Mouse (Mus musculus) layer of hippocampus, adult 9-11 months (tissue): Measurements from ENCODE around the gene Hid1.

Source experiments
- DNase-seq: peaks from one replicate; pipeline ENCODE4 v3.0.0; 2022

Hid1 gene

DNA sequence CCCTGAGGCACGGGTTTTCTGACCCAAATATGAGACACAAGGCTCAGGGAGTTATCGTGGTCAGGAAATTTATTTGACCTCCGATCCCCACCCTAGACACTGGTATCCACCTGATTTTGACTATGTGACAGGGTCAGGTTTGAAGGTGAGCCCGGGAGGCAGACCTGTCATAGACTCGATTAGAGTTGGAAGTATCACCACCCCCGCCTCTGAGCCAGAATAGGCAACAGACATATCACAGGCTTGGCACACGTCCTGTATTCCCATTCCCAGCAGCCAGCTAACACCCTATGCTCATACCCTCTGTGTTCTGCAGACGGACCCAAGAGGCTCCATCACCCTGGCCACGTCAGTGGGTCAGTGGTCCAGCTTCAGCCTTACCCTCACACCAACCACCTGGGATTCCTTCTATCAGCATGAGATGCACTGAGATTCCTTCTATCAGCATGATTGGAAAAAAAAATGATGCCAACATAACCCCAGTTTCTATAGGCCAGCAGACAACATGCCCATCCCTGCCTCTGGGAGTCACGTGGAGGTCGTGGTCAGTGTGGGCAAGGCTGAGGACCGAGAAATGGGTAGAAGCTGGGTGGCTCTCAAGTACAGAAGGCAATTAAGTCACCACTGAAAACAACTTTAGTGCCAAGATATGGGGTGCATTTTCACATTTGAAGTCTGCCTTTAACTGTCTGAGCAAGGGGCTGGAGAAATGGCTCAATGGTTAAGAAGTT lies 7.3 kb upstream of the Hid1 start:
- peak; percentile 80 for DNase-seq

DNA sequence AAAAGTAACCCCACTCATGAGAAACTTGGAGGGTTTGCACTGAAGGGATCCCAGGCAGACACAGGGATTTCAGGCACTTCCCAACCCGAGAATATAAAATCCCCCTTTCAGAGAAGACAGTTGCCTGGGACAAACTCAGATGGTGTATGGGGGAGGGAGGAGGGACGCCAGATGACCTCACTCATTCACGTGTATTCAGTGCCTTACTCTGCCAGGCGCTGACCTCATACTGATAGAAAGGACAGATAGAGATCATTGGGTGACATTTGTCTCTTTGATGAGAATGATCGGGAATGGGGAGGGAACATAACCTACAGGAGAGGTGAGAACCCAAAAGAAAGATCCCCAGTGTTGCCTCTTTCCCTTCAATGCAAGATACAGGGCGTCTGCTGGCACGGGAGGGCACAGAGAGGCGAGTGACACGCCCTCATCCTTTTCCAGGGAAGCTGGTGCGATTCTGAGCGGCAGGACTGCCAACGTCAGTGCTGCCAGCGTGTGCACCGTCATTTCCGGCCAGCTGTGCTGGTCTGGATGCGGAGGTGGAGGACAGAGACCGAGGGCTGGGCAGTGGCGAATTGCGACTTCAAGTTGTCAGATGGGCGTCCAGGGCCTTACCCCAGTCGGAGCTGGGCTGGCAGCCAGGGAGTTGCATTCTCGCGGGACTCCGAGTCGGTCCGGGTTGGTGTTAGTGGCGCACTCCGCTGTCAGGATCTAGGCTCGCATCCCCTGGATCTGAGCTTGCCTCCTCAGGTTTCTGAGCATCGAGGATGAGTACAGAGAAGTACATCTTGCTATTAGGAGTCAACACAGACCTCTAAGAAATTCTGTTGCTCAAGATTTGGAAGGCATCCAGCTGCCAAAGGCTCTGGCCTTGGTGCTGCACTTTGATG lies 6.5 kb upstream of the Hid1 start:
- peak; percentile 87 for DNase-seq

DNA sequence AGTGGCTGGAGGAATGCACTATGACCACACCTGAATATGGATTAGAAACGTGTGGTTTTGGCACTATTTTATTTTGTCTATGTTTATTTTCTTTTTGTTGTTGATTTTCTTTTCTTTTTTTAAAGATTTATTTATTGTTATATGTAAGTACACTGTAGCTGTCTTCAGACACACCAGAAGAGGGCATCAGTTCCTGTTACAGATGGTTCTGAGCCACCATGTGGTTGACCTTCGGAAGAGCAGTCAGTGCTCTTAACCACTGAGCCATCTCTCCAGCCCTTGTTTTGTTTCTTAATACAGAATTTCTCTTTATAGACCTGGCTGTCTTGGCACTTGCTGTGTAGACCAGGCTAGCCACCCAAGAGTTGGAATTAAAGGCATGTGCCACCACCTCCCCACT lies 5.2 kb upstream of the Hid1 start:
- no peak for DNase-seq

DNA sequence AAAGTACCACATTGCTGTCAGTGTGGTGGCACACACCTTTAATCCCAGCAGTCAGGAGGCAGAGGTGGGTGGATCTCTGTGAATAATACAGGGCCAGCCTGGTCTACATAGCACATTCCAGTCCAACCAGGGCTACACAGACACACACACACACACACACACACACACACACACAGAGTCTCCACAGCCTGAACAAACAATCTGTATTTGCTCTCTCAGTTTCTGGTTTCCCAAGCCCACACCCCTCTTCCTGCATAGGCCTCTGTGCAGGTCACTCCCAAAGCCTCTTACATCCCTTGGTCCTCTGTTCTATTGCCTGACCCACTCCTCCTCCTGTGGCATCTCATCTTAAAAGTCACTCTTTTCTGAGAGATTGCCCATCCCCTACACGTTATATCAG lies 4.5 kb upstream of the Hid1 start:
- no peak for DNase-seq

DNA sequence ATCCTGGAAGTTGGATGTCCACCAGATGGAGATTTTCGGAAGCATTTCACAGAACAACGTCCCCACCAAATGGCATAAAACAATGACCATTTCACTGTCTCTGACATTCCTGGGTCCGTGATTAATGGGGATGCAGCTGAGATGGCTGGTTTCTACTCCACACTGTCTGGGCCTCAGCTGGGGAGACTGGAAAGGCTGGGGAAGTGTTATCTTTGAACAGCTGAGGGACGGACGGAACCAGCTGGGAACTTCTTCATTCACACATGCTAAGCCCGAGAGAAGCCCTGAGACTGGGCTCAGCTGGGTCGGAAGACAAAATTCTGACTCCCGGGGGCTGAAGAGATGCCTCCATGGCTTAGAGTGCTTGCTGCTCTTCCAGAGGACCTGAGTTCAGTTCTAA lies 3.8 kb upstream of the Hid1 start:
- DNase-seq = no peak

DNA sequence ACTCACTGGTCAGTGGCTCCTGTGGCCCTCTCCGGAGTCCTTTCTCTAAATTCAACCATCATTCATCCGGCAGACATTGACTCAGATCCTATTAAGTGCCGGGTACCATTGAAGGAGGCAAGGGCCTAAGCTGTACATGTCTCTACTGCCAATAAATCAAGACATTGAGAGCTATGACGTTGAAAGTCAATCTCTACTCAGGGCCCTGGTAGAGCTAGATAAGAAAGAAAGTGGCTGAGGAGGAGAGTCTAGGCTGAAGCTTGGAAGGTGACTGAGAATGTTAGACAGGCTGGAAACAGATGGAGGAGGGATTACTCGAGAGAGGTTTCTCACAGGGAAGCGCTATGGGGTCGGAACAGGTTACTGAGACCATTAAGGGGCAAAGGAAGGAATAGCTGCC lies 2.8 kb upstream of the Hid1 start:
- no peak for DNase-seq

DNA sequence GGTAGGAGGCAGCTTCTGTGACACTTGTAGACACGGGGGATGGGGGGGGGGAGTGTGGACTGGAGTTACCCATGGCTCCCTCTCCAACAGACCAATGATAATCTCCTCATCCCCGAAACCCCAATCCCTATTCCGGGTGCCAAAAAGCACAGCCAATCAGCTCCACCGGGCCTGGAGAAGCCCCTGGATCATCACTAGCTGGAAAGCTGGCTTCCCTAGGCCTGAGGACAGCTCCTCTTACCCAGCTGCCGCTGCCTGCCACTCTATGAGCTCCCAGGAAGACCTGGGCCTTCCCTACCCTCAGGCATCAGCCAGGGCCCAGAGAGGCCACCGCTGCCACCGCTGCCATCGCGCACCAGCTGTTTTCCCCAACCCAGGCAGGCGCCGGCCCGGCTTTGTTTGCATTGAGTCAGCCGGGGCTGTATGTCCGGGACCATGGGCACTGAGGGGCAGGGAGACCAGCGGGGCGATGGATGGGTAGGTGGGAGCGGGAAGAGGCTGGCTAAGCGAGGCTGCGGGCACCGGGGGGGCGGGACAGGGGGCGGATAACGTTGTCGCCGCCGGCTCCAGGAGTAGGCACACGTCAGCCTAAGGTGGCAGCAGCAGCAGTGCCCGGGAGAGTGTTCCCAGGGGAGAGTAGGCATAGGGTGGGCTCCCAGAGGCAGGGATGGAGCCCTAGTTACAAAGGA lies 706 bp downstream of the Hid1 start:
- peak; percentile 77 for DNase-seq

DNA sequence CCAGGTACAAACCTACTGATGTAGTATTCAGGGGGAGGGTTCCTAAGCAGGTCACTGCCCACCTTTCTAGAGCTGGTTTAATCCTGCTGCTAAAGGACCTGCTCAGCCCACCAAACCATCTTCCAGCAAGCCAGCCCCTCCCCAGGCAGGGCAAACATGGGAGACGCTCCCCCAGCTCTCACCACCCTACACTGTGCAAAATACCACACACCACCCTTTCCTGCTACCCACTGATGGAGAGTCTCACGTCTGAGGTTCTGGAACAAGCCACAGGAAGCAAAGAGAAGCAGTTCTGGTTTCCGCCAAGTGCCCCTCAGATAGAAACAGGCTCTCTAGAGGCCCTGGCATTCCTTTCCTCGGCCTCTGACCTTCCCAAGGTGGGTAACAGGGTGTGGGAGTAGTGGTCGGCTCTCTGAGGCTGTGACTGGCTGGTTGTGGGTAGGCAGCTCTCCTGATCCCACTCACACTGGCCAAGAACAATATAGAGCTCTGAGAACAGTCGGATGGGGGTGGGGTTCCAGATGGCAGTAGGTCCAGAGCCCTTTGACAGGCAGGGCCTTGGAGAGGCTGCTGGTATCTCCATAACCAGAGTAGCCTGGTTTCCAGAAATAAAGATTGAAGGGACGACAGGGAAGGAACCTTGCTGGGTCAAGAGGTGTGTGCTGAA lies 1.4 kb downstream of the Hid1 start:
- peak; percentile 56 for DNase-seq

DNA sequence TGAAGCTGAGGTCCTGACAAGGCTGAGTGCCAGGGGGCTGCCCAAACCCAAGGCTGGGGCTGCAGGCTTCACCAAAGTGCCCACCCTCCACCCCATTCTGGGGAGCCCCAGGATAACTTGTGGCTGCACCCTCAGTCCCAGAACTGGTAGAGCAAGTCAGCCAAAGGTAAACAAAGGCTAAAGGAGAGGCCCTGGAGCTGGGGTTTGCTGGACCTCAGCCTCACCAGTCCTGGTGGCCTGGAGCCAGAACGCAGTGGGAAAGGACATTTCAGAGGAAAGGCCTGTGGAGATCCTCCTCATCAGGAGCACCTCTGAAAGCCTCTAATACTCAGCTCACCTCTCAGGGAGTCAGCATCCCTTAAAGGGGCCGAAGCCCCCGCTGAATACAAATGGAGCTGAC lies 3.4 kb downstream of the Hid1 start:
- DNase-seq = no peak

DNA sequence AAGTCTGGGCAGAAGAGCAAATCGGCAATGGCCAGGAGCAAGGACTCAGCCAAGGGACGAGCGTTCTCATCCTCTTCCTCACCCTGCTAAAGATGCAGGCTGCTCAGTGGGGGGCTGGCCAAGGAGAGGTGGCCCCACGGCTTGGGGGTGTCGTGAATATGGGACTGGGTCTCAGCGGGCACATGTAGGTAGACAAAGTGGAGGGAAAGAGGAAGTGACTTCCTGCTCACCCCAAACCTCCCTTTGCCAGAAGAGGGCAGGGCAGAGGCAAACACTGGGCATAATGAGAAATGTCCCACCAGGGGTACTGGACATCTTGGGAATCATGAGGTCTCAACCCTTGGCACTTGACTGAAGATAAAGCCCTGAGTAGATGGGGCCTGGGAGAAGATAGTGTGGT lies 7.8 kb downstream of the Hid1 start:
- DNase-seq = no peak

DNA sequence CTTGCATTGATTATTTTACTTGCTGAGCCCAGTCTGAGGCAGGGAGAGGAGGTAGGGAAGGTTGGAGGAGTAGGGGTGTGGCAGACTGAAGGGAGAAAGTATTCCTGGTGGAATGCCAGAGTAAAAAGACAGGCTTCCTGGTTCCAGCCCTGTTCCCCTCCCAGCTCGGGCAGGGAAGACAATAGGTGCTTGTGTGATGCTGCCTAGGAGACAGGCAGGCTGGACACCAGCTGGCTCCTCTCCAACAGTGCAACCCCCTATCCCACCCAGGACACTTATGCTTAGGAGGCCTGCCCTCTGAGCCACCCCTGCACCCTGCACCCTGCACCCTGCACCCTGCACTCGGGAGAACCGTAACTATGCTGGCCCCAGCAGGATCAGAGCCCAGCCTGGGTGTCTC lies 8.3 kb downstream of the Hid1 start:
- no peak for DNase-seq

DNA sequence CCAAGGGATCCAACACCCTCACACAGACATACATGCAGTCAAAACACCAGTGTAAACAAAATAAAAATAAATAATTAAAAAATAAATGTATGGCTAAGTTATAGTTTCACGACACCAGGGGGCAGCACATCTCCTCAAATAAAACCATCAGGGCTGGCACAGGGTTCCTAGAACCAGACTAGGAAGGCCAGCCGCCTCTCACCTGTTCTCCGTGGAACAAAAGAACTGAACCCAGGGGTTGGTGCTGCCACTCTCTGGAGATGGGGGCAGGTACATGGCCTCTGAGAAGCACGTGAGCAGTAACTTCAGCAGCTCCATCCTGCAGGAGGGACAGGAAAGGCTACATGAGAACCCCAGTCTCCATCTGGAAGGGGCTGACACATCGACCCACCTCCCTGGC lies 9.1 kb downstream of the Hid1 start:
- DNase-seq = peak; percentile 46

DNA sequence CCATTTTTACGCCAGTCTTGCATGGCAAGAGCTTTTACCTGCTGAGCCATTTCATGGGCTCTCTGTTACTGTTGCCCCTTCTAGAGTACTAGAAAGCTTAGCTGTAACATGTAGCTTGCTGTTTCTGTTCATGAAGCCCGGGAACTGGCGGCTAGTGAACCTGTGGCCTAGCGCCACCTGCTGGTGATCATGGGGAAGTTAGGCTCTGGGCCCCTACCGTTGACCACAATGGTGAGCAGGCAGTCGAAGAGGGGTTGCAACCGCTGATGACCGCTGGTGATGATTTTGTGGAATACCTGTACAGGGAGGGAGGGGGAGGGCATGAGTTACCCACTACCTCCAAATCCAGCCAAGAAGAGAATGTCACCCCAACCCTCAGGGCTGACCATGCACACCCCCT lies 13.4 kb downstream of the Hid1 start:
- DNase-seq = no peak

DNA sequence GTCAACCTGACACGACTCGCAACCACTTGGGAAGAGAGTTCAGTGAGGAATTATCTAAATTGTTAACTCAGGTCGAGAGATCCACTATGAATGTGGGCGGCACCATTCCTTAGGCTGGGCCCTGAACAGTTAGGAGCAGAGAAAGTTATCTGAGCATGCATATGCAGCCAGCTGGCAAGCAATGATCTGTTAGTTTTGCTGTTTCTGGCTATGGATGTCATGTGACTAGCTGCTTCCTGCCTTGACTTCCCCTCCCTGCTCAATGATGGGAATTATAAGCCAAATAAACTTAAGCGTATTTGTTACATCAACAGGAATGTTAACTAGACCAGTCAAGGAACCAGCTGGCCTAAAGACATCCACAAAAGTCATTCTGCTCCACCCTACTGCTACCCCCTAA lies 14.2 kb downstream of the Hid1 start:
- DNase-seq = no peak

DNA sequence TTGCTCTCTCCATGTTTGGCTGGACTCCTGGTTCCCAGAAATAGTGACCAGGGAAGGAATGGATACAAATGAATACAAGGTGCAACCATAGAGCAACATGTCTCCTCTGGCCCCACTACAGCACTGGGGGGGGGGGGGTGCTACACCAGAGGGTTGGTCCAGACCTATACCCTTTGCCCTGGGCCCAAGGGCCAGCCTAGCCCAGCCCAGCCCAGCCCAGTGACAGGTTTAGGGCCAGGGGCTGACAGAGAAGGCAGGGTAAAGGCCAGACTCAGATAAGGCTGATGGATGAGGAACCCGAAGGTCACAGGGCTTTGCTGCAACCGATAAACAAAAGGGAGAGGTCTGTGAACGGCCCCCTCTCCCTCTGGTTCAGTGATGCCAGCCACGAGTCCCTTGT lies 17.6 kb downstream of the Hid1 start:
- DNase-seq = no peak

DNA sequence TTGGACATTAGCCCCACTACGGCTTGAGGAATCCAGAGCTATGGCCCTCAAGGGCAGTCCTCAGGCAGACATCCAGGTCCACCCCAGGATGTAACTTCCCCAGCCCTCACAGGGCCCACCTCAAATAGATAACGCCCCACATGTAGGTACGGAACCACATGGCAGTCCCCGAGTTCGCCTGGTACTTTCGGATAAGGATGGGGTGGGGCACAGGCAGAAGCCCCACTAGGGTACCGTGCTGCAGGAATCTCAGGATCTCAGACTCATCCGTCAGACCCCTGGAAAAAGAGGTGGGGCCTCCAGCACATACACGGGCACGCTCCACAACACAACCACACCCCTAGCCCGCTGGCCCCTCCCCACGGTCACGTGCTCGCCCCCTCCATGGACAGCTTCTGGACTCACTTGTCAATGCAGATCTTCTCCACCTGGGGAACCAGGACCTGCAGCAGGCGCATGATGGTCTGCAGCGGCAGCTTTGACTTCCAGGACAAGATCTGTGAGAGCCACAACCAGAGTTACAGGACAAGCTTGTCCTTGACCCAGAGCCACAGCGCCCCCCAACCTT lies 18.8 kb downstream of the Hid1 start:
- no peak for DNase-seq

DNA sequence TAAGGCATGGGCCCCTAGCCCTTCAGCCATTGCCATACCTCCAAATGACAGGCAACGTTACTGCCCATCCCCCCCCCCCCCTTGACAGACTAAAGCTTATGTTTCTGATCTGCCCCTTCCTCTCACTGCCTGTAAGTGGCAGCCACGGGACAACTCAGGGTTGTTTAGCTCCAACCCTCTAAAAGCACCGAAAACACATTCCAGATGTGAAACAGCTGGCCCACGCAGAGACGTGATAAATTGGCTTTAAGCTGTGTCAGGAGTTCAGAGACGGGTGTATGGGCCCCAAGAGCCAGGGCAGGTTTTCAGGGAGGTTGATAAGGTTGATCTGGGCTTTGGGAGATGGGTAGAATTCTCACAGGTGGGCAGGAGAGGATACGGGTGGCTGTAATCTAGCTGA lies 22.0 kb downstream of the Hid1 start:
- DNase-seq = no peak

DNA sequence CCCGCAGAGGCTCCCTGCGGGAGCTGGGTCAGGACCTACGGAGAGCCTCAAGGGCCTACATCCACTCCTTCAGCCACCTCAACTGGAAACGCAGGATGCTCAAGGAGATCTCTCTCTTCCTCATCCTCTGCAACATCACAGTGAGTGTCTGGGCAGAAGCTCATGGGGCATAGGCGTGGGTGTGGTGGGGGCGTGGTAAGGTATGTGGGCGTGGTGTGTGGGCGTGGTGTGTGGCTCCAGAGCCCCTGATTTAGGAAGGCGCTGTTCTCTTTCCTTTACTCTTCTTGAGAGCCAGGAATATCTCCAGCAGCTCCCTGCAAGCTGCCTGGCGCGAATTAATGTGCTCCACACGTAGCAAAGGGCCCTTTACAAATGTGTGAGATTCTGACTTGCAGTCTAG lies 22.6 kb downstream of the Hid1 start:
- DNase-seq = no peak

DNA sequence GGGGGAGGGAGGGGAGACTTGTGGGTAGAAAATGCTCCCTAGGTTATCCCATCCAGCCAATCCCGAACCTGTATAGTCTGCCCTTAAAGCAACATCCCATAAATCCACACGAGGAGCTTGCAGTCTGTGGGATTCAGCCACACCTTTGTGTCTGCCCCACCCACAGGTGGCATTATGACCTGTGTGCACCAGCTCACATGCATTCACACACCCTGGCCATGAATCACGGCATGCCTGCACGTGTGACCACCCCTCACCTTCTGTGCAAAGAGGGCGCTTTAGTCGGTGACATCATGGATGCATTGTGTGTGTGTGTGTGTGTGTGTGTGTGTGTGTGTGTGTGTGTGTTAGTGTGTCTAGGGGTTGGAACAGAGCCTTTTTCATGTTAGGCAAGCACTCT lies 25.7 kb downstream of the Hid1 start:
- DNase-seq = no peak

DNA sequence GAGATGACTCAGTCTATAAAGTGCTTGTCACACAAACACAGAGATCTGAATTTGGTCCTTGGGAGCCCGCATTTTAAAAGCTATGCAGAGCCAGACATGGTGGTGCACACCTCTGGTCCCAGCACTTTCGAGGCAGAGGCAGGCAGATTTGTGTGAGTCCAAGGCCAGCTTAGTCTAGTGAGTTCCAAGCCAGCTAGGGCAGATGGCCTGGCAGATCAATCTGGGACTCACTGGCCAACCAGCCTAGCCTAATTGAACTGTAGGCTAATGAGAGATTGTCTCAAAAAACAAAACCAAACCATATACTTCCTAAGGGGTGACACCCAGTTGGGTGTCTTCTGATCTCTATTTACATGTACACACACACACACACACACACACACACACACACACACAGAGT lies 26.3 kb downstream of the Hid1 start:
- no peak for DNase-seq

DNA sequence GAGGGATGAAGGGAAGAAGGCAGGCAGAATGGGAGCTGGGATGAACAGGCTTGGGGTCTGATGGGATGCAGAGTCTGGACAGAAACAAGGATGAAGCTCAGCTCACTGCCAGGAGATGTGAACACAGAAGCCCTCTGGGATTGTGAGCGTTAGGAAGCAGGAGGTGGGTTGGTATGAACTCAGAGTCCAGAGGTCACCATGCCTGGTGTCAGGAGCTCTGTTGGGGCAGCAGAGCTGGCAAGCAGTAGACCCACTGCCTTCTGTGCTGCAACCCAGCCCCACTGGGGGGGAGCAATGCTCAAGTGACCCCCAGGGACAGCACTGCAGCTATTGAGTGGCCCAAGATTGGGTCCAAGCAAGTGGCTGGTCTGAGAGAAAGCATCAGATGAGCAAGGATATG lies 29.7 kb downstream of the Hid1 start:
- DNase-seq = no peak

DNA sequence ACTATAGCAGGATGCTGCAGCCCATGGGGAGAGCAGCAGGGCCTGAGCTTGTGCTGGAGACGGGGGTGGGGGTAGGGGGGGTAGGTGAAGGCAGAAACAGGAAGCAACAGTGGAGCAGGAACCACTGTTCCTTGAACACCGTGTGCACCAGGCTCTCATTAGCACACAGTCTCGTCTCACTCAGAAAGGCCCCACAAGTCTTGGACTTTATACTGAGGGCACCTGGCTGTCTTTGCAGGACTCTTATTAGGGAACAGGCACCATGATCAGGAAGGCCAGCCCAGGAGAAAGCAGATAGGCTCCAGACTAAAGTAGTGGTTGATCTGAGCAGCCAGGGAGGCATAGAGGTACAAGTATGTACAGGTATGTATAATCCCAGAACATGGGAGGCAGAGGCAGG lies 30.2 kb downstream of the Hid1 start:
- DNase-seq = no peak

DNA sequence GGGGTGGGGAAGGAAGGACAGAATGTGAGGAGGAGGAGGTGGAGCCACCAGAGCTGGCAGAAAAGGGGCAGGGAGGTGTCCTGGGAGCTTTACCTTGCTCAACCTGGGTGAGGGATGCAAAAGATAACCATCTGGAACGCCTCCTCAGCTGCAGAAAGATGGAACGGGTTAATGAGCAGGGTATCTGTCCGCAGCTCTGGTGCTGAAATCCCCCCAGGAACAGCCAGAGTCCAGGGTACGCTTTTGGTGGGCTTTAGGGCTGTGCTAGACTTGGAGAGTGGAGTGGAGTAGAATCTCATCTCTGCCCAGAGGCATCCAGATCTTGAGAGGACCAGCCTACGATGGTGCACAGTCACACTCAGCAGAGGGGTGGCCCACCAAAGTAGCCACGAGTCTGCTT lies 31.4 kb downstream of the Hid1 start:
- DNase-seq = no peak
